Mouse (Mus musculus): ENCODE data around the gene Sipa1l1. TPM values are rescaled to one million over a fixed set of nuclear protein-coding genes. Genes with fewer than 3 reads are reported as not detected.

Sipa1l1 gene
- polyA plus RNA-seq, 1 experiment from 2014 or later: 11.2 TPM

GRCm38 (mm10) chr12:82339221-82339861 is 170.2 kb downstream of the Sipa1l1 start:
- Histone ChIP-seq H3K9me3 (replicated peaks; ENCODE audit: control insufficient read depth, low read length, poor library complexity, severe bottlenecking) (no peaks in the 10 kb centered on the region), H3K4me1 (ENCODE audit: control insufficient read depth, insufficient read depth, low read length) (peaks cover 24% of the 10 kb centered on the region), H3K9ac (ENCODE audit: low read depth, low read length) (peak overlapping the region; percentile 51), H3K27me3 (ENCODE audit: control insufficient read depth, insufficient read depth, low read depth, low read length) (no peaks in the 10 kb centered on the region), H3K4me2 (ENCODE audit: low read length) (peak overlapping the region; percentile 52), H3K27ac (ENCODE audit: low read length) (peak overlapping the region; percentile 72), H3K4me3 (ENCODE audit: low read depth, low read length) (peak overlapping the region; percentile 33), H3K36me3 (ENCODE audit: control insufficient read depth, insufficient read depth, low read length) (0 out of 2 replicates have a peak, but pooled peaks cover 4% of the 10 kb centered on the region)
- ATAC-seq: peak; percentile 78
- 18% methylated on average over 18 of the region's 18 CpGs for WGBS

GRCm38 (mm10) chr12:82340196-82340918 is 171.2 kb downstream of the Sipa1l1 start:
- Histone ChIP-seq H3K36me3 (ENCODE audit: control insufficient read depth, insufficient read depth, low read length) (0 out of 2 replicates have a peak, but pooled peaks cover 4% of the 10 kb centered on the region), H3K4me2 (ENCODE audit: low read length) (peak overlapping the region; percentile 52), H3K27ac (ENCODE audit: low read length) (no peak overlapping the region; the same call in 1 of the 2 replicates), H3K9me3 (replicated peaks; ENCODE audit: control insufficient read depth, low read length, poor library complexity, severe bottlenecking) (no peaks in the 10 kb centered on the region), H3K4me1 (ENCODE audit: control insufficient read depth, insufficient read depth, low read length) (peaks cover 14% of the 10 kb centered on the region), H3K27me3 (ENCODE audit: control insufficient read depth, insufficient read depth, low read depth, low read length) (no peaks in the 10 kb centered on the region), H3K9ac (ENCODE audit: low read depth, low read length) (peak overlapping the region; percentile 51), H3K4me3 (ENCODE audit: low read depth, low read length) (peak overlapping the region; percentile 33; the same call in 1 of the 2 replicates)
- ATAC-seq: no peak
- 82% methylated on average over 6 of the region's 6 CpGs for WGBS

DNA sequence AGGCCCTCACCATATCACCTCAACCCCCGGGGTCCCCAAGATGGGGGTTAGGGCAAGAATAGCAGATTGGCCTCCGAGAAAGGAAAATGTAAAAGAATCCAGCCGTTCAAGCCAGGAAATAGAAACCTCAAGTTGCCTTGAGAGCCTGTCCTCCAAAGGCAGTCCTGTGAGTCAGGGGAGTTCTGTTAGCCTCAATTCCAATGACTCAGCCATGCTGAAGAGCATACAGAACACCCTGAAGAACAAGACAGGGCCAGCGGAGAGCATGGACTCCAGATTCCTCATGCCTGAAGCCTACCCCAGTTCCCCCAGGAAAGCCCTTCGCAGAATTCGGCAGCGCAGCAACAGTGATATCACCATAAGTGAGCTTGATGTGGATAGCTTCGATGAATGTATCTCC is 172.1 kb downstream of the Sipa1l1 start:
- H3K9ac ChIP-seq (ENCODE audit: low read depth, low read length): no peak overlapping the region
- WGBS: 98% methylated on average over 8 of the region's 8 CpGs
- no peak overlapping the region for H3K27ac ChIP-seq (ENCODE audit: low read length)
- no peaks in the 10 kb centered on the region for H3K9me3 ChIP-seq (replicated peaks; ENCODE audit: control insufficient read depth, low read length, poor library complexity, severe bottlenecking)
- H3K4me1 ChIP-seq (ENCODE audit: control insufficient read depth, insufficient read depth, low read length): peaks cover 12% of the 10 kb centered on the region
- no peaks in the 10 kb centered on the region for H3K27me3 ChIP-seq (ENCODE audit: control insufficient read depth, insufficient read depth, low read depth, low read length)
- no peak overlapping the region for H3K4me2 ChIP-seq (ENCODE audit: low read length)
- no peak overlapping the region for H3K4me3 ChIP-seq (ENCODE audit: low read depth, low read length)
- 0 out of 2 replicates have a peak, but pooled peaks cover 4% of the 10 kb centered on the region for H3K36me3 ChIP-seq (ENCODE audit: control insufficient read depth, insufficient read depth, low read length)
- no peak for ATAC-seq

- H3K4me1 ChIP-seq (ENCODE audit: control insufficient read depth, insufficient read depth, low read length): peaks cover 12% of the 10 kb centered on the region
- H3K9ac ChIP-seq (ENCODE audit: low read depth, low read length): no peak overlapping the region
- 0 out of 2 replicates have a peak, but pooled peaks cover 4% of the 10 kb centered on the region for H3K36me3 ChIP-seq (ENCODE audit: control insufficient read depth, insufficient read depth, low read length)
- no peak overlapping the region for H3K4me3 ChIP-seq (ENCODE audit: low read depth, low read length)
- 95% methylated on average over 9 of the region's 9 CpGs for WGBS
- no peak overlapping the region for H3K4me2 ChIP-seq (ENCODE audit: low read length)
- no peak for ATAC-seq
- no peak overlapping the region for H3K27ac ChIP-seq (ENCODE audit: low read length)
- H3K9me3 ChIP-seq (replicated peaks; ENCODE audit: control insufficient read depth, low read length, poor library complexity, severe bottlenecking): no peaks in the 10 kb centered on the region
- H3K27me3 ChIP-seq (ENCODE audit: control insufficient read depth, insufficient read depth, low read depth, low read length): no peaks in the 10 kb centered on the region
Observed at GRCm38 (mm10) chr12:82341696-82342095, 172.6 kb downstream of the Sipa1l1 start.

- WGBS: 86% methylated on average over 8 of the region's 11 CpGs
- no peak overlapping the region for H3K4me3 ChIP-seq (ENCODE audit: low read depth, low read length)
- H3K9me3 ChIP-seq (replicated peaks; ENCODE audit: control insufficient read depth, low read length, poor library complexity, severe bottlenecking): no peaks in the 10 kb centered on the region
- no peak overlapping the region for H3K9ac ChIP-seq (ENCODE audit: low read depth, low read length)
- no peak for ATAC-seq
- no peak overlapping the region for H3K4me2 ChIP-seq (ENCODE audit: low read length)
- peaks cover 3% of the 10 kb centered on the region; the same call in 1 of the 2 replicates for H3K4me1 ChIP-seq (ENCODE audit: control insufficient read depth, insufficient read depth, low read length)
- H3K27me3 ChIP-seq (ENCODE audit: control insufficient read depth, insufficient read depth, low read depth, low read length): no peaks in the 10 kb centered on the region
- H3K27ac ChIP-seq (ENCODE audit: low read length): no peak overlapping the region
- H3K36me3 ChIP-seq (ENCODE audit: control insufficient read depth, insufficient read depth, low read length): no peaks in the 10 kb centered on the region
Observed at GRCm38 (mm10) chr12:82350082-82350481, 181.0 kb downstream of the Sipa1l1 start.

- peaks cover 3% of the 10 kb centered on the region; the same call in 1 of the 2 replicates for H3K4me1 ChIP-seq (ENCODE audit: control insufficient read depth, insufficient read depth, low read length)
Observed at GRCm38 (mm10) chr12:82350891-82351290, 181.8 kb downstream of the Sipa1l1 start.

GRCm38 (mm10) chr12:82353660-82354059 is 184.5 kb downstream of the Sipa1l1 start:
- 73% methylated on average over 2 of the region's 2 CpGs for WGBS
- no peak for ATAC-seq
- Histone ChIP-seq H3K9ac (ENCODE audit: low read depth, low read length) (no peak overlapping the region), H3K27ac (ENCODE audit: low read length) (no peak overlapping the region), H3K4me1 (ENCODE audit: control insufficient read depth, insufficient read depth, low read length) (peaks cover 3% of the 10 kb centered on the region; the same call in 1 of the 2 replicates), H3K27me3 (ENCODE audit: control insufficient read depth, insufficient read depth, low read depth, low read length) (no peaks in the 10 kb centered on the region), H3K9me3 (replicated peaks; ENCODE audit: control insufficient read depth, low read length, poor library complexity, severe bottlenecking) (no peaks in the 10 kb centered on the region), H3K36me3 (ENCODE audit: control insufficient read depth, insufficient read depth, low read length) (no peaks in the 10 kb centered on the region), H3K4me3 (ENCODE audit: low read depth, low read length) (no peak overlapping the region), H3K4me2 (ENCODE audit: low read length) (no peak overlapping the region)

More at GRCm38 (mm10) chr12:82350891-82351290, 181.8 kb downstream of the Sipa1l1 start:
- Histone ChIP-seq H3K27ac (ENCODE audit: low read length) (no peak overlapping the region), H3K4me3 (ENCODE audit: low read depth, low read length) (no peak overlapping the region), H3K27me3 (ENCODE audit: control insufficient read depth, insufficient read depth, low read depth, low read length) (no peaks in the 10 kb centered on the region), H3K36me3 (ENCODE audit: control insufficient read depth, insufficient read depth, low read length) (no peaks in the 10 kb centered on the region), H3K4me2 (ENCODE audit: low read length) (no peak overlapping the region), H3K9me3 (replicated peaks; ENCODE audit: control insufficient read depth, low read length, poor library complexity, severe bottlenecking) (no peaks in the 10 kb centered on the region), H3K9ac (ENCODE audit: low read depth, low read length) (no peak overlapping the region)
- WGBS: 61% methylated on average over 6 of the region's 6 CpGs
- no peak for ATAC-seq

GRCm38 (mm10) chr12:82355419-82356149 is 186.5 kb downstream of the Sipa1l1 start:
- no peaks in the 10 kb centered on the region for H3K4me1 ChIP-seq (ENCODE audit: control insufficient read depth, insufficient read depth, low read length)
- no peak overlapping the region for H3K9ac ChIP-seq (ENCODE audit: low read depth, low read length)
- no peaks in the 10 kb centered on the region for H3K27me3 ChIP-seq (ENCODE audit: control insufficient read depth, insufficient read depth, low read depth, low read length)
- H3K4me3 ChIP-seq (ENCODE audit: low read depth, low read length): no peak overlapping the region
- no peak overlapping the region for H3K4me2 ChIP-seq (ENCODE audit: low read length)
- no peak for ATAC-seq
- 83% methylated on average over 10 of the region's 10 CpGs for WGBS
- no peaks in the 10 kb centered on the region for H3K9me3 ChIP-seq (replicated peaks; ENCODE audit: control insufficient read depth, low read length, poor library complexity, severe bottlenecking)
- H3K27ac ChIP-seq (ENCODE audit: low read length): no peak overlapping the region
- no peaks in the 10 kb centered on the region; the same call in 1 of the 2 replicates for H3K36me3 ChIP-seq (ENCODE audit: control insufficient read depth, insufficient read depth, low read length)

Measured in midbrain, embryonic 16.5 days (tissue).